Mouse (Mus musculus): ENCODE measurements around the gene Slc24a3.

Slc24a3 gene

GRCm38 (mm10) chr2:145197076-145197475 is 29.5 kb downstream of the Slc24a3 start:
- DNase-seq (ENCODE audit: low spot score in 2 of 2), result peak; percentile 56 to 68

GRCm38 (mm10) chr2:145213587-145213986 is 46.0 kb downstream of the Slc24a3 start:
- no peak for DNase-seq (ENCODE audit: low spot score in 2 of 2)

GRCm38 (mm10) chr2:145214086-145214831 is 46.7 kb downstream of the Slc24a3 start:
- no peak for DNase-seq (ENCODE audit: low spot score in 2 of 2)

GRCm38 (mm10) chr2:145216580-145216979 is 49.0 kb downstream of the Slc24a3 start:
- no peak for DNase-seq (ENCODE audit: low spot score in 2 of 2)

- DNase-seq (ENCODE audit: low spot score in 2 of 2), result no peak
Measured at GRCm38 (mm10) chr2:145217422-145217821, 49.9 kb downstream of the Slc24a3 start.

- no peak for DNase-seq (ENCODE audit: low spot score in 2 of 2)
Measured at GRCm38 (mm10) chr2:145219246-145219645, 51.7 kb downstream of the Slc24a3 start.

- DNase-seq (ENCODE audit: low spot score in 2 of 2), result no peak
Measured at GRCm38 (mm10) chr2:145223646-145224045, 56.1 kb downstream of the Slc24a3 start.

- peak in 1 of 2 experiments; percentile 15 for DNase-seq (ENCODE audit: low spot score in 2 of 2)
Measured at GRCm38 (mm10) chr2:145225640-145226039, 58.1 kb downstream of the Slc24a3 start.

- no peak for DNase-seq (ENCODE audit: low spot score in 2 of 2)
Measured at GRCm38 (mm10) chr2:145226100-145226499, 58.5 kb downstream of the Slc24a3 start.

GRCm38 (mm10) chr2:145227351-145227750 is 59.8 kb downstream of the Slc24a3 start:
- DNase-seq (ENCODE audit: low spot score in 2 of 2), result no peak

GRCm38 (mm10) chr2:145232764-145233484 is 65.4 kb downstream of the Slc24a3 start:
- DNase-seq (ENCODE audit: low spot score in 2 of 2), result no peak

GRCm38 (mm10) chr2:145233547-145234398 is 66.2 kb downstream of the Slc24a3 start:
- peak; percentile 54 to 55 for DNase-seq (ENCODE audit: low spot score in 2 of 2)

GRCm38 (mm10) chr2:145246384-145246783 is 78.8 kb downstream of the Slc24a3 start:
- no peak for DNase-seq (ENCODE audit: low spot score in 2 of 2)

GRCm38 (mm10) chr2:145248185-145248584 is 80.6 kb downstream of the Slc24a3 start:
- DNase-seq (ENCODE audit: low spot score in 2 of 2), result no peak

- DNase-seq (ENCODE audit: low spot score in 2 of 2), result no peak
Measured at GRCm38 (mm10) chr2:145257332-145257731, 89.8 kb downstream of the Slc24a3 start.

- DNase-seq (ENCODE audit: low spot score in 2 of 2), result no peak
Measured at GRCm38 (mm10) chr2:145257855-145258254, 90.3 kb downstream of the Slc24a3 start.

GRCm38 (mm10) chr2:145260574-145260973 is 93.0 kb downstream of the Slc24a3 start:
- no peak for DNase-seq (ENCODE audit: low spot score in 2 of 2)

- DNase-seq (ENCODE audit: low spot score in 2 of 2), result no peak
Measured at GRCm38 (mm10) chr2:145262153-145262552, 94.6 kb downstream of the Slc24a3 start.

- DNase-seq (ENCODE audit: low spot score in 2 of 2), result no peak
Measured at GRCm38 (mm10) chr2:145266723-145267122, 99.2 kb downstream of the Slc24a3 start.

GRCm38 (mm10) chr2:145268971-145269370 is 101.4 kb downstream of the Slc24a3 start:
- DNase-seq (ENCODE audit: low spot score in 2 of 2), result no peak

GRCm38 (mm10) chr2:145269410-145269809 is 101.9 kb downstream of the Slc24a3 start:
- DNase-seq (ENCODE audit: low spot score in 2 of 2), result no peak

- DNase-seq (ENCODE audit: low spot score in 2 of 2), result no peak
Measured at GRCm38 (mm10) chr2:145274016-145274677, 106.6 kb downstream of the Slc24a3 start.

Measured in frontal cortex, postnatal 36 days (tissue).